Mouse (Mus musculus) cerebellum, adult 2 months (tissue): ENCODE data around the gene Arsg.

Source experiments
- CTCF ChIP-seq: fragments of 200-500 bp; IDR thresholded peaks from 2 replicates; pipeline ENCODE4 v1.5.1; 2011; ENCODE audit warnings: low read depth, mild to moderate bottlenecking, control low read depth, low read length, moderate library complexity, borderline replicate concordance; ENCODE audit not compliant: insufficient read depth
- POLR2A ChIP-seq: fragments of 200-500 bp; IDR thresholded peaks from 2 replicates; pipeline ENCODE4 v1.6.1; 2011; ENCODE audit warnings: low read length, control low read depth, borderline replicate concordance; ENCODE audit not compliant: insufficient read depth

GRCm38 (mm10) chr11:109451169-109451568 lies 22.0 kb upstream of the Arsg start:
- no peak for TF ChIP-seq CTCF
- no peak for TF ChIP-seq POLR2A
